Mouse (Mus musculus): ENCODE results near the gene Cx3cr1. TPM values are rescaled to one million over a fixed set of nuclear protein-coding genes. Genes with fewer than 3 reads are reported as not detected.

Gene Cx3cr1
- polyA plus RNA-seq, 1 experiment: 9.0 TPM

DNA sequence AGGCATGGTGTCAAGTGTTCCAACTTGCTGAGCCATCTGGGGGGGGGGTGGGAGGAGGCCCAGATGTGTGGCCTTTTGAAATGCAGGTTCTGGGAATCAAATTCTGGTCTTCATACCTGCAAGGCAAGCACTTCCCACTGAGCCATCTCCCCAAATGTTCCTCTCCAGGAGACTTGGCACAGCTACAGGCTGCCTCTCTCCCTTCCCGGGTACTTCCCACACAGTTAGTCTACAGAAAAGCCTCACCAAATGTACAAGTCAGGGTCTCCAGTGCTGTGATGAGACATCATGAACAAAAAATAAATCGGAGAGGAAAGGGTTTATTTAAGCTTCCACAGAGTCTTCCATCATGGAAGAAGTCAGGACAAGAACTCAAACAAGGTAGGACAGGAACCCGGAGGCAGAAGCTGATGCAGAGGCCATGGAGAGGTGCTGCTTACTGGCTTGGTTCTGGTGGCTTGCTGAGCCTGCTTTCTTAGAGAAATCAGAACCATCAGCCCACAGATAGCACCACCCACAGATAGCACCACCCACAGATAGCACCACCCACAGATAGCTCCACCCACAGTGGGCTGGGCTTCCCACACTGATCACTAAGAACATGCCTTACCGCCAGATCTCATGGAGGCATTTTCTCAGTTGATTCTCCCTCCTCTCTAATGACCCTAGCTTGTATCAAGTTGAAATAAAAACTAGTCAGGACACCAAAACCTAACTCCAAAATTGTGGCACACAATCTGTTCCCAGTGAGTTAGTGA is 182.4 kb downstream of the Cx3cr1 start:
- H3K4me3 ChIP-seq (replicated peaks; ENCODE audit: insufficient read depth, low read depth, low read length): no peak overlapping the region
- H3K27ac ChIP-seq (ENCODE audit: insufficient read depth, low read length): no peak overlapping the region
- TF ChIP-seq POLR2A (IDR thresholded peaks at IDR 0.05; ENCODE audit: borderline replicate concordance, insufficient read depth, low read length): no peak
- TF ChIP-seq CTCF (IDR thresholded peaks at IDR 0.05; ENCODE audit: borderline replicate concordance, insufficient read depth, low read depth, low read length): no peak
- H3K27me3 ChIP-seq (ENCODE audit: control insufficient read depth, insufficient read depth, low read length): no peaks in the 10 kb centered on the region
- 65% methylated on average over 4 of the region's 4 CpGs for WGBS
- DNase-seq: no peak
- H3K4me1 ChIP-seq (ENCODE audit: control insufficient read depth, insufficient read depth, low read length): no peaks in the 10 kb centered on the region

DNA sequence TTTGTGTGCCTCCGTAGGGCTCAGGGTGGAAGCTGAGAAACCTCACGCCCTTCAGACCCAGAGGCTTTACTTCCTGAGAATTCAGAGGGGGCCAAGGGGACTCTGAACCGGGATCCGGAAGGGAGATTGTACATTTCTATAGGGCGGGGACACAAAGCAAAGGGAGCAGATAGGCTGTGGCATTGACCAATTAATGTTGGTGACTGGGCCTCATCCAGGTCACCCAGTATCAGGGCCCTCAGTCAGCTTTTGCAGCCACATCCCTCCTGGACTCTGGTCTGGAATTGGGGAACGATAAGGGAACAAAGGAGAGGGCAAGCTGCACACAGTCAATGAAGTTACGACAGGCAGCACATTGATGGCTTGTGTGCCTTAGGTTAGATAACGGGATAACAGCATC is 215.5 kb downstream of the Cx3cr1 start:
- Histone ChIP-seq H3K4me3 (replicated peaks; ENCODE audit: insufficient read depth, low read depth, low read length) (no peak overlapping the region), H3K27me3 (ENCODE audit: control insufficient read depth, insufficient read depth, low read length) (no peaks in the 10 kb centered on the region), H3K27ac (ENCODE audit: insufficient read depth, low read length) (no peak overlapping the region), H3K4me1 (ENCODE audit: control insufficient read depth, insufficient read depth, low read length) (no peaks in the 10 kb centered on the region; the same call in 1 of the 2 replicates)
- no peak for DNase-seq
- TF ChIP-seq POLR2A (IDR thresholded peaks at IDR 0.05; ENCODE audit: borderline replicate concordance, insufficient read depth, low read length): no peak
- TF ChIP-seq CTCF (IDR thresholded peaks at IDR 0.05; ENCODE audit: borderline replicate concordance, insufficient read depth, low read depth, low read length): no peak
- 82% methylated on average over 8 of the region's 8 CpGs for WGBS

DNA sequence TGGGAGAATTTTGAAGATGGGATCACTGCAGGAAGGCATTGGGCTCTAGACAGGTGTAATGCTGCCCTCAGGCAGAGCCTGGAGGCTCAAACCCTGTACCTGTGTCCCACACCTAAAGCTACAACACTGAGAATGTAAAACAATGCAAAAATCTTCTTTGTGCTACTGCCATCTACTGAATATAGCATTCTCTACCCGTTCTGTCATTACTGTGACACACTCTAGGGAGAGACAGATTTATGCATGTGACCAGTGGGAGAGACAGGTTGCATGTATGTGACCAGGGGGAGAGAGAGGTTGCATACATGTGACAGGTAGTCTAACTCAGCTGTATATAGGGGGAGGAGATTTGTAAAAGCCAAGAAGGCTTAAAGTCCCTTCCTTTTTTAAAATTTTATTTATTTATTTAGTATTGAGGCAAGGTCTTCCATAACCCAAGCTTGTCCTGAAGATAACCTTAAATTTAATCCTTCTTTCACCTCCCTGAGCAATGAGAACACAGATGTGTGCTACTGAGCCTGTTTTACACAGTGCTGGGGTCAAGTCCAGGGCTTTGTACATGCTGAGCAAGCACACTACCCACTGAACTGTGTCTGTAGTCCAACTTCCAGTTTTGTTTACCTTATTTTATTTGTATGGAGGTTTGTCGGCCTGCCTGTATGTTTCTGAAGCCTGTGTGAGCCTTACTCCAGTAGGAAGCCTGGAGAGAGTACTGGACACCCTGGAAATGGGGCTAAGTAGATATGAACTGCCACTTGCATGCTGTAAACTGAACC is 216.4 kb downstream of the Cx3cr1 start:
- no peak for TF ChIP-seq POLR2A (IDR thresholded peaks at IDR 0.05; ENCODE audit: borderline replicate concordance, insufficient read depth, low read length)
- Histone ChIP-seq H3K4me3 (replicated peaks; ENCODE audit: insufficient read depth, low read depth, low read length) (no peak overlapping the region), H3K27ac (ENCODE audit: insufficient read depth, low read length) (no peak overlapping the region), H3K27me3 (ENCODE audit: control insufficient read depth, insufficient read depth, low read length) (no peaks in the 10 kb centered on the region), H3K4me1 (ENCODE audit: control insufficient read depth, insufficient read depth, low read length) (no peaks in the 10 kb centered on the region; the same call in 1 of the 2 replicates)
- WGBS: 63% methylated on average over 2 of the region's 2 CpGs
- DNase-seq: no peak

DNA sequence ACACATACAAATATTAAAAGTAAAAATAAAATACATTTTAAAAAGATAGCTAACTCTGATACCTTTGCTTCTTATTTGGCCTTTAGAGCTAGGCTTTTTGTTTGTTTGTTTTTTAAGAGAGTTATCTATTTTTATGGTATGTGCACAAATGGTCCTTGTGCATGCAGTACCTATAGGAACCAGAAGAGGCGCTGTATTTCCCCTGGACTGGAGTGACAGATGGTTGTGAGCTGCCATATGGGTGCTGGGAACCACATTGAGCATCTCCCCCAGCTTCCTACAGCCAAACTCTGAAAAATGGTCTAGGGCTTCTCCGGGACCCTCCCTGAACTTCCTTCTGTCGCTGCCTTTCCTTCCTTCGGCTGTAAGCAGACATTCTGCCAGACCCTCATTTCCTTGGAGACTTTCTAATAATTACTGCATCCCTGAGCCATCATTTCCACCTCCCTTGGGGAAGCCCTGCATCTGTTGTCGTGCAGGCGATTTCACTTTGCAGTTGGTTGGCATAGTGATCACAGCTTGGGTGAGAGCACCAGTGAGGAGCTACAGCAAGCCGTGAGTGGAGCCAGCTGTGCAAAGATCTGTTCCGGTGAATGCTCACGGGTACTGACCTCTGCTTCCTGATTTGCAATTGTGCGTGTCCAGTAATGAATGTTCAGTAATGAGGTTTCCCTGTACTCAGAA is 217.2 kb downstream of the Cx3cr1 start:
- no peak for DNase-seq
- no peaks in the 10 kb centered on the region for H3K27me3 ChIP-seq (ENCODE audit: control insufficient read depth, insufficient read depth, low read length)
- no peak overlapping the region for H3K27ac ChIP-seq (ENCODE audit: insufficient read depth, low read length)
- H3K4me1 ChIP-seq (ENCODE audit: control insufficient read depth, insufficient read depth, low read length): no peaks in the 10 kb centered on the region; the same call in 1 of the 2 replicates
- 17% methylated on average over 10 of the region's 10 CpGs for WGBS
- TF ChIP-seq CTCF (IDR thresholded peaks at IDR 0.05; ENCODE audit: borderline replicate concordance, insufficient read depth, low read depth, low read length) (no peak), POLR2A (IDR thresholded peaks at IDR 0.05; ENCODE audit: borderline replicate concordance, insufficient read depth, low read length) (no peak)
- H3K4me3 ChIP-seq (replicated peaks; ENCODE audit: insufficient read depth, low read depth, low read length): no peak overlapping the region

Other genes with a start within 250 kb of the Cx3cr1 start
- 0.08 and 0.11 TPM in 2 replicates for gene Scn11a, start 244.4 kb downstream of the Cx3cr1 start, polyA plus RNA-seq (2012; rRNA removed)
- 60.5 and 69.2 TPM in 2 replicates for gene Wdr48, start 175.0 kb downstream of the Cx3cr1 start, polyA plus RNA-seq (2012; rRNA removed)
- 22.1 and 23.6 TPM in 2 replicates for gene Gorasp1, start 132.3 kb downstream of the Cx3cr1 start, polyA plus RNA-seq (2012; rRNA removed)
- 0.56 and 1.2 TPM in 2 replicates for gene Ttc21a, start 132.3 kb downstream of the Cx3cr1 start, polyA plus RNA-seq (2012; rRNA removed)
- 11.1 and 12.6 TPM in 2 replicates for gene Csrnp1, start 85.2 kb downstream of the Cx3cr1 start, polyA plus RNA-seq (2012; rRNA removed)
- gene Xirp1, start 46.3 kb downstream of the Cx3cr1 start, polyA plus RNA-seq (2012; rRNA removed): 0.03 and 0.05 TPM in 2 replicates
- gene Ccr8, start 22.2 kb upstream of the Cx3cr1 start, polyA plus RNA-seq (2012; rRNA removed): not detected in 2 replicates
- 30.3 and 30.5 TPM in 2 replicates for gene Slc25a38, start 40.5 kb upstream of the Cx3cr1 start, polyA plus RNA-seq (2012; rRNA removed)
- gene Rpsa, start 57.8 kb upstream of the Cx3cr1 start, polyA plus RNA-seq (2012; rRNA removed): 691 and 736 TPM in 2 replicates
- 1,427 and 1,761 TPM in 2 replicates for gene Mobp, start 79.8 kb upstream of the Cx3cr1 start, polyA plus RNA-seq (2012; rRNA removed)
- gene Myrip, start 231.6 kb upstream of the Cx3cr1 start, polyA plus RNA-seq (2012; rRNA removed): 18.2 and 22.1 TPM in 2 replicates